Mouse (Mus musculus) limb, embryonic 10.5 days (tissue): ENCODE results near the gene Lrrc71. TPM values are rescaled to one million over a fixed set of nuclear protein-coding genes. Genes with fewer than 3 reads are reported as not detected.

ENCODE experiments used
- DNase-seq: peaks from one replicate; pipeline ENCODE4 v3.0.0-alpha.2; 2017; ENCODE audit warnings: low spot score
- H3K27ac ChIP-seq: fragments of 300-500 bp; sonication (generic); 2 replicates; pipeline ENCODE4 v1.5.1; 2016; ENCODE audit warnings: mild to moderate bottlenecking
- H3K27me3 ChIP-seq: fragments of 300-500 bp; sonication (generic); 2 replicates; pipeline ENCODE4 v1.6.1; 2016; ENCODE audit warnings: low read depth, mild to moderate bottlenecking; ENCODE audit not compliant: poor library complexity, severe bottlenecking
- H3K36me3 ChIP-seq: fragments of 300-500 bp; sonication (generic); 2 replicates; pipeline ENCODE4 v1.6.1; 2016; ENCODE audit warnings: mild to moderate bottlenecking, moderate library complexity
- H3K4me1 ChIP-seq: fragments of 300-500 bp; sonication (generic); 2 replicates; pipeline ENCODE4 v1.6.1; 2016
- H3K4me3 ChIP-seq: fragments of 300-500 bp; sonication (generic); 2 replicates; pipeline ENCODE4 v1.5.1; 2016; ENCODE audit warnings: mild to moderate bottlenecking, moderate library complexity
- H3K9me3 ChIP-seq: fragments of 300-500 bp; sonication (generic); replicated peaks from 2 replicates; pipeline ENCODE4 v1.6.1; 2016; ENCODE audit warnings: mild to moderate bottlenecking
- WGBS: fragments of 180-500 bp; shearing (Covaris S2); methylation state at CpG from one replicate; pipeline ENCODE4 v1.1.7; 2016; 5-methylcytosine and 5-hydroxymethylcytosine counted together
- polyA plus RNA-seq: library from polyadenylated mRNA; unstranded; fragments of >200 nt; fragmentation: Nextera tagmentation; extraction: Ambion mirVana; gene quantifications from 2 replicates; pipeline ENCODE4 v1.2.1, GENCODE M21; 2016

Gene Lrrc71
- polyA plus RNA-seq, 1 experiment from 2014 or later, result 0.43 TPM

- 87% methylated on average over 11 of the region's 11 CpGs for WGBS
- no peaks in the 10 kb centered on the region for H3K9me3 ChIP-seq
- H3K4me3 ChIP-seq, result no peak overlapping the region
- H3K36me3 ChIP-seq, result peaks cover 98% of the 10 kb centered on the region
- H3K27ac ChIP-seq, result no peak overlapping the region
- no peak for DNase-seq
- no peaks in the 10 kb centered on the region for H3K27me3 ChIP-seq
- no peaks in the 10 kb centered on the region for H3K4me1 ChIP-seq
These were observed 14.3 kb downstream of the Lrrc71 start for GRCm38 (mm10) chr3:87733984-87734761.

- DNase-seq, result no peak
- no peak overlapping the region for H3K27ac ChIP-seq
- no peaks in the 10 kb centered on the region for H3K4me1 ChIP-seq
- no peaks in the 10 kb centered on the region for H3K9me3 ChIP-seq
- H3K36me3 ChIP-seq, result peaks cover 98% of the 10 kb centered on the region
- WGBS, result 78% methylated on average over 4 of the region's 4 CpGs
- H3K27me3 ChIP-seq, result no peaks in the 10 kb centered on the region
- no peak overlapping the region for H3K4me3 ChIP-seq
These were observed 15.3 kb downstream of the Lrrc71 start for GRCm38 (mm10) chr3:87733098-87733497.

- DNase-seq, result no peak
- Histone ChIP-seq H3K4me1 (no peaks in the 10 kb centered on the region), H3K27me3 (no peaks in the 10 kb centered on the region), H3K9me3 (no peaks in the 10 kb centered on the region), H3K36me3 (peaks cover 98% of the 10 kb centered on the region), H3K27ac (no peak overlapping the region), H3K4me3 (no peak overlapping the region)
- 94% methylated on average over 6 of the region's 6 CpGs for WGBS
These were observed 19.7 kb downstream of the Lrrc71 start for GRCm38 (mm10) chr3:87728696-87729095.

GRCm38 (mm10) chr3:87726191-87726590 lies 22.2 kb downstream of the Lrrc71 start:
- peaks cover 97% of the 10 kb centered on the region for H3K36me3 ChIP-seq
- no peaks in the 10 kb centered on the region for H3K27me3 ChIP-seq
- H3K9me3 ChIP-seq, result no peaks in the 10 kb centered on the region
- 95% methylated on average over 7 of the region's 7 CpGs for WGBS
- H3K4me1 ChIP-seq, result no peaks in the 10 kb centered on the region
- no peak overlapping the region for H3K4me3 ChIP-seq
- DNase-seq, result no peak
- H3K27ac ChIP-seq, result no peak overlapping the region

GRCm38 (mm10) chr3:87725396-87726160 lies 22.8 kb downstream of the Lrrc71 start:
- no peaks in the 10 kb centered on the region for H3K27me3 ChIP-seq
- no peak overlapping the region for H3K27ac ChIP-seq
- H3K4me1 ChIP-seq, result no peaks in the 10 kb centered on the region
- peak; percentile 17 for DNase-seq
- H3K9me3 ChIP-seq, result no peaks in the 10 kb centered on the region
- H3K36me3 ChIP-seq, result peaks cover 97% of the 10 kb centered on the region
- H3K4me3 ChIP-seq, result no peak overlapping the region
- WGBS, result 96% methylated on average over 16 of the region's 16 CpGs

GRCm38 (mm10) chr3:87724556-87724955 lies 23.9 kb downstream of the Lrrc71 start:
- Histone ChIP-seq H3K9me3 (no peaks in the 10 kb centered on the region), H3K27me3 (no peaks in the 10 kb centered on the region), H3K4me3 (no peak overlapping the region), H3K4me1 (no peaks in the 10 kb centered on the region), H3K27ac (no peak overlapping the region), H3K36me3 (peaks cover 95% of the 10 kb centered on the region)
- DNase-seq, result no peak
- 69% methylated on average over 6 of the region's 6 CpGs for WGBS

GRCm38 (mm10) chr3:87718525-87718924 lies 29.9 kb downstream of the Lrrc71 start:
- Histone ChIP-seq H3K4me3 (no peak overlapping the region), H3K4me1 (no peaks in the 10 kb centered on the region), H3K9me3 (no peaks in the 10 kb centered on the region), H3K27me3 (no peaks in the 10 kb centered on the region), H3K36me3 (peaks cover 96% of the 10 kb centered on the region), H3K27ac (no peak overlapping the region)
- 88% methylated on average over 2 of the region's 2 CpGs for WGBS
- no peak for DNase-seq

Other genes with a start within 250 kb of the Lrrc71 start
- gene Etv3, start 223.2 kb downstream of the Lrrc71 start, polyA plus RNA-seq, result 12.1 and 13.9 TPM in 2 replicates
- 14.3 and 19.5 TPM in 2 replicates for gene Arhgef11, start 131.1 kb downstream of the Lrrc71 start, polyA plus RNA-seq
- gene Ntrk1, start 46.5 kb upstream of the Lrrc71 start, polyA plus RNA-seq, result 0.28 and 0.29 TPM in 2 replicates
- gene Insrr, start 48.3 kb upstream of the Lrrc71 start, polyA plus RNA-seq, result 0.05 and 0.16 TPM in 2 replicates
- gene Pear1, start 75.7 kb upstream of the Lrrc71 start, polyA plus RNA-seq, result 13.8 and 17.7 TPM in 2 replicates
- 0.13 TPM in 1 of 2 replicates, not detected in the other for gene Sh2d2a, start 98.1 kb upstream of the Lrrc71 start, polyA plus RNA-seq
- gene Prcc, start 137.0 kb upstream of the Lrrc71 start, polyA plus RNA-seq, result 17.5 and 20.5 TPM in 2 replicates
- 272 and 313 TPM in 2 replicates for gene Hdgf, start 157.7 kb upstream of the Lrrc71 start, polyA plus RNA-seq
- 75.0 and 81.3 TPM in 2 replicates for gene Mrpl24, start 170.9 kb upstream of the Lrrc71 start, polyA plus RNA-seq
- 84.8 and 86.0 TPM in 2 replicates for gene Isg20l2, start 181.7 kb upstream of the Lrrc71 start, polyA plus RNA-seq
- gene Rrnad1, start 182.1 kb upstream of the Lrrc71 start, polyA plus RNA-seq, result 21.1 and 21.7 TPM in 2 replicates
- gene Crabp2, start 200.0 kb upstream of the Lrrc71 start, polyA plus RNA-seq, result 944 and 1,066 TPM in 2 replicates
- 13.5 and 14.6 TPM in 2 replicates for gene Nes, start 222.5 kb upstream of the Lrrc71 start, polyA plus RNA-seq